Mouse (Mus musculus): ENCODE measurements around the gene Mpp3. TPM values are rescaled to one million over a fixed set of nuclear protein-coding genes. Genes with fewer than 3 reads are reported as not detected.

Gene Mpp3
- polyA plus RNA-seq, 1 experiment from 2014 or later, result 34.2 TPM

GRCm38 (mm10) chr11:101983431-101983921 is 44.8 kb downstream of the Mpp3 start:
- WGBS, result 78% methylated on average over 10 of the region's 10 CpGs
- H3K4me2 ChIP-seq (ENCODE audit: low read length), result peak overlapping the region; percentile 99
- H3K27ac ChIP-seq (ENCODE audit: low read depth, low read length), result no peak overlapping the region
- H3K4me1 ChIP-seq (ENCODE audit: control insufficient read depth, insufficient read depth, low read length), result 0 out of 2 replicates have a peak, but pooled peaks cover 5% of the 10 kb centered on the region
- no peaks in the 10 kb centered on the region for H3K9me3 ChIP-seq (replicated peaks; ENCODE audit: control insufficient read depth, low read length)
- ATAC-seq, result no peak
- no peaks in the 10 kb centered on the region for H3K36me3 ChIP-seq (ENCODE audit: control insufficient read depth, insufficient read depth, low read length)
- H3K27me3 ChIP-seq (replicated peaks; ENCODE audit: control insufficient read depth, insufficient read depth, low read length), result no peaks in the 10 kb centered on the region
- H3K4me3 ChIP-seq (ENCODE audit: low read depth, low read length), result peak overlapping the region; percentile 58; the same call in 1 of the 2 replicates
- DNase-seq (ENCODE audit: low spot score), result no peak
- H3K9ac ChIP-seq (ENCODE audit: low read length), result no peak overlapping the region

GRCm38 (mm10) chr11:101982981-101983411 is 45.3 kb downstream of the Mpp3 start:
- H3K4me1 ChIP-seq (ENCODE audit: control insufficient read depth, insufficient read depth, low read length), result 0 out of 2 replicates have a peak, but pooled peaks cover 5% of the 10 kb centered on the region
- H3K4me2 ChIP-seq (ENCODE audit: low read length), result no peak overlapping the region
- no peaks in the 10 kb centered on the region for H3K9me3 ChIP-seq (replicated peaks; ENCODE audit: control insufficient read depth, low read length)
- no peak for ATAC-seq
- H3K36me3 ChIP-seq (ENCODE audit: control insufficient read depth, insufficient read depth, low read length), result no peaks in the 10 kb centered on the region
- no peak overlapping the region for H3K9ac ChIP-seq (ENCODE audit: low read length)
- DNase-seq (ENCODE audit: low spot score), result no peak
- no peak overlapping the region for H3K27ac ChIP-seq (ENCODE audit: low read depth, low read length)
- WGBS, result 74% methylated on average over 6 of the region's 6 CpGs
- no peaks in the 10 kb centered on the region for H3K27me3 ChIP-seq (replicated peaks; ENCODE audit: control insufficient read depth, insufficient read depth, low read length)
- H3K4me3 ChIP-seq (ENCODE audit: low read depth, low read length), result no peak overlapping the region

GRCm38 (mm10) chr11:101981850-101982249 is 46.4 kb downstream of the Mpp3 start:
- 91% methylated on average over 12 of the region's 12 CpGs for WGBS
- Histone ChIP-seq H3K27ac (ENCODE audit: low read depth, low read length) (no peak overlapping the region), H3K9me3 (replicated peaks; ENCODE audit: control insufficient read depth, low read length) (no peaks in the 10 kb centered on the region), H3K4me3 (ENCODE audit: low read depth, low read length) (no peak overlapping the region), H3K36me3 (ENCODE audit: control insufficient read depth, insufficient read depth, low read length) (no peaks in the 10 kb centered on the region), H3K4me1 (ENCODE audit: control insufficient read depth, insufficient read depth, low read length) (0 out of 2 replicates have a peak, but pooled peaks cover 3% of the 10 kb centered on the region), H3K27me3 (replicated peaks; ENCODE audit: control insufficient read depth, insufficient read depth, low read length) (no peaks in the 10 kb centered on the region), H3K4me2 (ENCODE audit: low read length) (no peak overlapping the region), H3K9ac (ENCODE audit: low read length) (no peak overlapping the region)
- ATAC-seq (no peak), DNase-seq (ENCODE audit: low spot score) (no peak)

- Histone ChIP-seq H3K4me2 (ENCODE audit: low read length) (no peak overlapping the region), H3K27me3 (replicated peaks; ENCODE audit: control insufficient read depth, insufficient read depth, low read length) (no peaks in the 10 kb centered on the region), H3K9me3 (replicated peaks; ENCODE audit: control insufficient read depth, low read length) (no peaks in the 10 kb centered on the region), H3K27ac (ENCODE audit: low read depth, low read length) (no peak overlapping the region), H3K4me1 (ENCODE audit: control insufficient read depth, insufficient read depth, low read length) (0 out of 2 replicates have a peak, but pooled peaks cover 3% of the 10 kb centered on the region), H3K9ac (ENCODE audit: low read length) (no peak overlapping the region), H3K4me3 (ENCODE audit: low read depth, low read length) (no peak overlapping the region), H3K36me3 (ENCODE audit: control insufficient read depth, insufficient read depth, low read length) (no peaks in the 10 kb centered on the region)
- WGBS, result 81% methylated on average over 9 of the region's 9 CpGs
- DNase-seq (ENCODE audit: low spot score) (no peak), ATAC-seq (no peak)
Measured at GRCm38 (mm10) chr11:101980603-101981157, 47.6 kb downstream of the Mpp3 start.

GRCm38 (mm10) chr11:101979140-101979539 is 49.1 kb downstream of the Mpp3 start:
- 0 out of 2 replicates have a peak, but pooled peaks cover 3% of the 10 kb centered on the region for H3K4me1 ChIP-seq (ENCODE audit: control insufficient read depth, insufficient read depth, low read length)
- H3K27ac ChIP-seq (ENCODE audit: low read depth, low read length), result no peak overlapping the region
- H3K27me3 ChIP-seq (replicated peaks; ENCODE audit: control insufficient read depth, insufficient read depth, low read length), result no peaks in the 10 kb centered on the region
- ATAC-seq (no peak), DNase-seq (ENCODE audit: low spot score) (no peak)
- no peak overlapping the region for H3K4me2 ChIP-seq (ENCODE audit: low read length)
- no peaks in the 10 kb centered on the region for H3K9me3 ChIP-seq (replicated peaks; ENCODE audit: control insufficient read depth, low read length)
- 82% methylated on average over 5 of the region's 5 CpGs for WGBS
- H3K36me3 ChIP-seq (ENCODE audit: control insufficient read depth, insufficient read depth, low read length), result no peaks in the 10 kb centered on the region
- no peak overlapping the region for H3K9ac ChIP-seq (ENCODE audit: low read length)
- H3K4me3 ChIP-seq (ENCODE audit: low read depth, low read length), result no peak overlapping the region

GRCm38 (mm10) chr11:101976949-101977348 is 51.3 kb downstream of the Mpp3 start:
- H3K36me3 ChIP-seq (ENCODE audit: control insufficient read depth, insufficient read depth, low read length), result no peaks in the 10 kb centered on the region
- 96% methylated on average over 7 of the region's 7 CpGs for WGBS
- H3K4me1 ChIP-seq (ENCODE audit: control insufficient read depth, insufficient read depth, low read length), result no peaks in the 10 kb centered on the region
- no peaks in the 10 kb centered on the region for H3K9me3 ChIP-seq (replicated peaks; ENCODE audit: control insufficient read depth, low read length)
- no peak for DNase-seq (ENCODE audit: low spot score)
- no peak overlapping the region for H3K4me3 ChIP-seq (ENCODE audit: low read depth, low read length)
- no peak overlapping the region for H3K4me2 ChIP-seq (ENCODE audit: low read length)
- no peak for ATAC-seq
- H3K27ac ChIP-seq (ENCODE audit: low read depth, low read length), result no peak overlapping the region
- no peaks in the 10 kb centered on the region for H3K27me3 ChIP-seq (replicated peaks; ENCODE audit: control insufficient read depth, insufficient read depth, low read length)
- no peak overlapping the region for H3K9ac ChIP-seq (ENCODE audit: low read length)

GRCm38 (mm10) chr11:101974923-101975322 is 53.3 kb downstream of the Mpp3 start:
- no peak for ATAC-seq
- Histone ChIP-seq H3K36me3 (ENCODE audit: control insufficient read depth, insufficient read depth, low read length) (no peaks in the 10 kb centered on the region), H3K4me3 (ENCODE audit: low read depth, low read length) (no peak overlapping the region), H3K4me1 (ENCODE audit: control insufficient read depth, insufficient read depth, low read length) (no peaks in the 10 kb centered on the region), H3K9ac (ENCODE audit: low read length) (no peak overlapping the region), H3K4me2 (ENCODE audit: low read length) (no peak overlapping the region), H3K9me3 (replicated peaks; ENCODE audit: control insufficient read depth, low read length) (no peaks in the 10 kb centered on the region), H3K27ac (ENCODE audit: low read depth, low read length) (no peak overlapping the region), H3K27me3 (replicated peaks; ENCODE audit: control insufficient read depth, insufficient read depth, low read length) (no peaks in the 10 kb centered on the region)
- 53% methylated on average over 9 of the region's 9 CpGs for WGBS
- DNase-seq (ENCODE audit: low spot score), result no peak

- WGBS, result 75% methylated on average over 6 of the region's 6 CpGs
Measured at GRCm38 (mm10) chr11:101974181-101974580, 54.1 kb downstream of the Mpp3 start.

GRCm38 (mm10) chr11:101973496-101973895 is 54.8 kb downstream of the Mpp3 start:
- no peaks in the 10 kb centered on the region for H3K27me3 ChIP-seq (replicated peaks; ENCODE audit: control insufficient read depth, insufficient read depth, low read length)
- H3K9ac ChIP-seq (ENCODE audit: low read length), result no peak overlapping the region
- no peaks in the 10 kb centered on the region for H3K36me3 ChIP-seq (ENCODE audit: control insufficient read depth, insufficient read depth, low read length)
- ATAC-seq, result no peak
- no peaks in the 10 kb centered on the region for H3K9me3 ChIP-seq (replicated peaks; ENCODE audit: control insufficient read depth, low read length)
- H3K4me2 ChIP-seq (ENCODE audit: low read length), result no peak overlapping the region
- DNase-seq (ENCODE audit: low spot score), result no peak
- WGBS, result 77% methylated on average over 9 of the region's 9 CpGs
- H3K4me3 ChIP-seq (ENCODE audit: low read depth, low read length), result no peak overlapping the region
- H3K27ac ChIP-seq (ENCODE audit: low read depth, low read length), result no peak overlapping the region
- no peaks in the 10 kb centered on the region for H3K4me1 ChIP-seq (ENCODE audit: control insufficient read depth, insufficient read depth, low read length)

More at GRCm38 (mm10) chr11:101974181-101974580, 54.1 kb downstream of the Mpp3 start:
- DNase-seq (ENCODE audit: low spot score) (no peak), ATAC-seq (no peak)
- H3K36me3 ChIP-seq (ENCODE audit: control insufficient read depth, insufficient read depth, low read length), result no peaks in the 10 kb centered on the region
- H3K9ac ChIP-seq (ENCODE audit: low read length), result no peak overlapping the region
- H3K4me1 ChIP-seq (ENCODE audit: control insufficient read depth, insufficient read depth, low read length), result no peaks in the 10 kb centered on the region
- no peaks in the 10 kb centered on the region for H3K27me3 ChIP-seq (replicated peaks; ENCODE audit: control insufficient read depth, insufficient read depth, low read length)
- H3K27ac ChIP-seq (ENCODE audit: low read depth, low read length), result no peak overlapping the region
- H3K9me3 ChIP-seq (replicated peaks; ENCODE audit: control insufficient read depth, low read length), result no peaks in the 10 kb centered on the region
- no peak overlapping the region for H3K4me2 ChIP-seq (ENCODE audit: low read length)
- H3K4me3 ChIP-seq (ENCODE audit: low read depth, low read length), result no peak overlapping the region

All from forebrain, embryonic 14.5 days (tissue).